Mouse (Mus musculus) limb, embryonic 14.5 days (tissue): ENCODE data around the gene Sbds. TPM values are rescaled to one million over a fixed set of nuclear protein-coding genes. Genes with fewer than 3 reads are reported as not detected.

Experiments used
- ATAC-seq: fragments of 200-750 bp; cut with Nextera tagmentation; 2 replicates; pipeline ENCODE4 v1.8.0; 2017; ENCODE audit warnings: low read depth, moderate number of reproducible peaks, moderate TSS enrichment; ENCODE audit not compliant: low FRiP score
- DNase-seq: peaks from one replicate; pipeline ENCODE4 v3.0.0-alpha.2; 2015; ENCODE audit warnings: low spot score
- H3K27ac ChIP-seq: fragments of 300-500 bp; sonication (generic); replicated peaks from 2 replicates; pipeline ENCODE4 v1.5.1; 2014; ENCODE audit warnings: low read depth, mild to moderate bottlenecking, low read length, moderate library complexity, mixed read lengths
- H3K27me3 ChIP-seq: fragments of 300-500 bp; sonication (generic); 2 replicates; pipeline ENCODE4 v1.6.1; 2014; ENCODE audit warnings: low read length, mixed read lengths; ENCODE audit not compliant: control insufficient read depth, insufficient read depth
- H3K36me3 ChIP-seq: fragments of 300-500 bp; sonication (generic); 2 replicates; pipeline ENCODE4 v1.6.1; 2014; ENCODE audit warnings: mild to moderate bottlenecking, low read length, moderate library complexity, mixed read lengths; ENCODE audit not compliant: control insufficient read depth, insufficient read depth
- H3K4me1 ChIP-seq: fragments of 300-500 bp; sonication (generic); 2 replicates; pipeline ENCODE4 v1.6.1; 2014; ENCODE audit warnings: antibody characterized with exemption, low read length, mixed read lengths; ENCODE audit not compliant: control insufficient read depth, insufficient read depth
- H3K4me2 ChIP-seq: fragments of 300-500 bp; sonication (generic); replicated peaks from 2 replicates; pipeline ENCODE4 v1.6.1; 2014; ENCODE audit warnings: low read depth, mild to moderate bottlenecking, low read length, moderate library complexity; ENCODE audit not compliant: severe bottlenecking
- H3K4me3 ChIP-seq: fragments of 300-500 bp; sonication (generic); replicated peaks from 2 replicates; pipeline ENCODE4 v1.5.1; 2014; ENCODE audit warnings: low read length
- H3K9ac ChIP-seq: fragments of 300-500 bp; sonication (generic); 2 replicates; pipeline ENCODE4 v1.6.1; 2014; ENCODE audit warnings: mild to moderate bottlenecking, low read depth, low read length, moderate library complexity; ENCODE audit not compliant: severe bottlenecking
- H3K9me3 ChIP-seq: fragments of 300-500 bp; sonication (generic); 2 replicates; pipeline ENCODE4 v1.6.1; 2016; ENCODE audit warnings: low read length; ENCODE audit not compliant: control insufficient read depth
- POLR2A ChIP-seq: fragments of 200-500 bp; IDR thresholded peaks from 2 replicates; pipeline ENCODE4 v1.8.0; 2012; ENCODE audit warnings: inconsistent platforms, mild to moderate bottlenecking, moderate library complexity, borderline replicate concordance; ENCODE audit not compliant: insufficient read depth, insufficient read length; ENCODE audit errors: extremely low read depth
- WGBS: fragments of 180-500 bp; shearing (Covaris S2); extraction: QIAGEN DNeasy Blood & Tissue Kit; methylation state at CpG from one replicate; pipeline ENCODE4 v1.1.7; 2014; 5-methylcytosine and 5-hydroxymethylcytosine counted together
- polyA plus RNA-seq, 2 experiments: library from polyadenylated mRNA; depleted of rRNA in 1 of 2; stranded (reverse) in 1 of 2; unstranded in 1 of 2; fragments of >200 nt; fragmentation: Nextera tagmentation in 1 of 2; extraction: Ambion mirVana in 1 of 2; gene quantifications; 2 replicates each; pipeline versions ENCODE4 v1.2.1 to v1.2.3; 2012 to 2014

Sbds gene
- polyA plus RNA-seq, 2 experiments = 50.8 to 51.9 TPM

- 95% methylated on average over 9 of the region's 9 CpGs for WGBS
- DNase-seq (no peak), ATAC-seq (no peak)
- Histone ChIP-seq H3K4me3 (no peak overlapping the region), H3K9ac (no peak overlapping the region), H3K27ac (no peak overlapping the region), H3K9me3 (peaks cover 6% of the 10 kb centered on the region; the same call in 1 of the 2 replicates), H3K27me3 (no peaks in the 10 kb centered on the region), H3K36me3 (peaks cover 71% of the 10 kb centered on the region), H3K4me2 (no peak overlapping the region), H3K4me1 (no peaks in the 10 kb centered on the region)
- TF ChIP-seq POLR2A = no peak
Measured at GRCm38 (mm10) chr5:130283079-130283732, 27.9 kb upstream of the Sbds start.

GRCm38 (mm10) chr5:130278011-130278472, 22.7 kb upstream of the Sbds start:
- Histone ChIP-seq H3K9ac (no peak overlapping the region), H3K9me3 (no peaks in the 10 kb centered on the region), H3K4me2 (no peak overlapping the region), H3K36me3 (peaks cover 78% of the 10 kb centered on the region), H3K4me3 (no peak overlapping the region), H3K4me1 (no peaks in the 10 kb centered on the region), H3K27ac (no peak overlapping the region), H3K27me3 (no peaks in the 10 kb centered on the region)
- DNase-seq (no peak), ATAC-seq (no peak)
- WGBS = 84% methylated on average over 7 of the region's 7 CpGs
- TF ChIP-seq POLR2A = no peak

- no peak overlapping the region for H3K4me2 ChIP-seq
- H3K9ac ChIP-seq = no peak overlapping the region
- H3K27me3 ChIP-seq = no peaks in the 10 kb centered on the region
- 45% methylated on average over 4 of the region's 4 CpGs for WGBS
- H3K27ac ChIP-seq = no peak overlapping the region
- no peaks in the 10 kb centered on the region for H3K9me3 ChIP-seq
- no peak for TF ChIP-seq POLR2A
- DNase-seq = peak; percentile 40
- no peak for ATAC-seq
- H3K4me1 ChIP-seq = no peaks in the 10 kb centered on the region
- peaks cover 73% of the 10 kb centered on the region for H3K36me3 ChIP-seq
- no peak overlapping the region for H3K4me3 ChIP-seq
Measured at GRCm38 (mm10) chr5:130275509-130275908, 20.2 kb upstream of the Sbds start.

GRCm38 (mm10) chr5:130273046-130273445, 17.7 kb upstream of the Sbds start:
- no peak overlapping the region for H3K9ac ChIP-seq
- H3K4me2 ChIP-seq = no peak overlapping the region
- H3K4me1 ChIP-seq = no peaks in the 10 kb centered on the region
- no peaks in the 10 kb centered on the region for H3K27me3 ChIP-seq
- H3K9me3 ChIP-seq = no peaks in the 10 kb centered on the region
- 87% methylated on average over 6 of the region's 6 CpGs for WGBS
- TF ChIP-seq POLR2A = no peak
- no peak overlapping the region for H3K27ac ChIP-seq
- peaks cover 68% of the 10 kb centered on the region for H3K36me3 ChIP-seq
- ATAC-seq (no peak), DNase-seq (no peak)
- no peak overlapping the region for H3K4me3 ChIP-seq

- Histone ChIP-seq H3K4me2 (no peak overlapping the region), H3K9ac (no peak overlapping the region), H3K36me3 (peaks cover 67% of the 10 kb centered on the region), H3K4me3 (no peak overlapping the region), H3K4me1 (no peaks in the 10 kb centered on the region), H3K27ac (no peak overlapping the region), H3K27me3 (no peaks in the 10 kb centered on the region), H3K9me3 (no peaks in the 10 kb centered on the region)
- ATAC-seq (no peak), DNase-seq (no peak)
- WGBS = 89% methylated on average over 1 of the region's 1 CpGs
- TF ChIP-seq POLR2A = no peak
Measured at GRCm38 (mm10) chr5:130272344-130272743, 17.0 kb upstream of the Sbds start.

- no peak overlapping the region for H3K4me3 ChIP-seq
- 82% methylated on average over 11 of the region's 11 CpGs for WGBS
Measured at GRCm38 (mm10) chr5:130268976-130269375, 13.6 kb upstream of the Sbds start.

More at GRCm38 (mm10) chr5:130268976-130269375, 13.6 kb upstream of the Sbds start:
- Histone ChIP-seq H3K27ac (no peak overlapping the region), H3K27me3 (no peaks in the 10 kb centered on the region), H3K9ac (no peak overlapping the region), H3K4me1 (no peaks in the 10 kb centered on the region), H3K4me2 (no peak overlapping the region), H3K9me3 (no peaks in the 10 kb centered on the region), H3K36me3 (peaks cover 67% of the 10 kb centered on the region)
- ATAC-seq (no peak), DNase-seq (no peak)
- no peak for TF ChIP-seq POLR2A
